13 mouse cellular contexts compared by ENCODE assay signal in the genomic region with DNA sequence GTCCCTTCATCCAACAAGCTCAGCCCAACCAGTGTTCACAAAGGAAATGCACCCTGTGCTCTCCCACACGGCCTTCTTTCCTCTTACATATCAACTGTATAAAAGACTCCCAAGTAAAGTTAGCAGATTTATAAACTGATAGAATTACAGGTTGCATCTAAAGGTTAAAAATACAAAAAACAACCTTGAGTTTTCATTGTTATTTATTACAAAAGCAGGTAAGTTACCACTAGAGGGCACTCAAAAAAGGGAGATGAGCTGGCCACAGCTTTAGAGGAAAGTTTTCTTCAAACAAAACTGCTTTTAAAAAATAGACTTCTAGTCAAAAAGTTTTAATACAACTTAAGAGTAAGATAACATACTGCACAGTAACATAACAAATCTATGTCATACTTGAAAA. TPM values are rescaled to one million over a fixed set of nuclear protein-coding genes. Genes with fewer than 3 reads are reported as not detected.
DNase-seq lines count a peak whose midpoint lies in the region; ATAC-seq and TF ChIP-seq lines count a peak whose summit lies in the region.
"Had no signal": no experiment of that assay in that cellular context is flagged by ENCODE, and none has a peak within 500 bp of the region (broad histone marks: within the 10 kb centered on the region; RNA-seq: fewer than 3 reads in every experiment).

No protein-coding gene starts in this region.

- no peak overlapping the region for H3K4me2 ChIP-seq in lung, postnatal 0 days (replicated peaks; ENCODE audit: low read depth, low read length)
- H3K4me2 ChIP-seq: midbrain, embryonic 15.5 days had no signal

- H3K9ac ChIP-seq in heart, adult 2 months (ENCODE audit: low read depth, low read length), result no peak overlapping the region
- no peak overlapping the region for H3K9ac ChIP-seq in lung, postnatal 0 days (replicated peaks; ENCODE audit: low read depth)
- H3K9ac ChIP-seq: midbrain, embryonic 15.5 days had no signal

- TF ChIP-seq EP300 in heart, adult 2 months (IDR thresholded peaks at IDR 0.05; ENCODE audit: insufficient read depth, low read depth, low read length), result no peak
- TF ChIP-seq EP300 in lung, postnatal 0 days (IDR thresholded peaks at IDR 0.05), result no peak

- H3K4me1 ChIP-seq in heart, adult 2 months (ENCODE audit: control insufficient read depth, insufficient read depth, low read length), result peaks cover 1% of the 10 kb centered on the region; the same call in 1 of the 2 replicates
- H3K4me1 ChIP-seq in heart, embryonic 10.5 days, result no peaks in the 10 kb centered on the region
- H3K4me1 ChIP-seq in lung, postnatal 0 days (ENCODE audit: insufficient read depth, low read depth, low read length), result peaks cover 3% of the 10 kb centered on the region; the same call in 1 of the 2 replicates

- ATAC-seq in lung, postnatal 0 days, result no peak
- peak; percentile 53; the same call in 1 of the 2 replicates for ATAC-seq in neutrophil, adult 5-6 weeks (ENCODE audit: extremely low read depth, insufficient number of reproducible peaks, low FRiP score, poor library complexity, severe bottlenecking)
- ATAC-seq: intestine, embryonic 16.5 days; midbrain, embryonic 15.5 days had no signal

- TF ChIP-seq POLR2A in heart, adult 2 months (IDR thresholded peaks at IDR 0.05; ENCODE audit: insufficient read depth, low read depth, low read length), result no peak

- H3K27me3 ChIP-seq in heart, adult 2 months (ENCODE audit: control insufficient read depth, insufficient read depth, low read length), result no peaks in the 10 kb centered on the region
- H3K27me3 ChIP-seq in heart, embryonic 10.5 days (ENCODE audit: insufficient read depth, poor library complexity, severe bottlenecking), result no peaks in the 10 kb centered on the region
- H3K27me3 ChIP-seq in lung, postnatal 0 days (replicated peaks; ENCODE audit: insufficient read depth, low read length), result no peaks in the 10 kb centered on the region
- H3K27me3 ChIP-seq: midbrain, embryonic 15.5 days had no signal

- peak; percentile 84 for TF ChIP-seq CTCF in heart, adult 2 months (IDR thresholded peaks at IDR 0.05)
- TF ChIP-seq CTCF in lung, postnatal 0 days (IDR thresholded peaks at IDR 0.05), result peak; percentile 67

- WGBS in heart, adult 2 months, result 3% methylated on average over 1 of the region's 1 CpGs
- WGBS in heart, embryonic 10.5 days, result 37% methylated on average over 1 of the region's 1 CpGs
- 41% methylated on average over 1 of the region's 1 CpGs for WGBS in lung, postnatal 0 days

- intact Hi-C loops in heart, adult 2 months (cut with DNase I), result loop anchor here (1.0 to 10.0 kb wide), 2 partner anchors 100 to 512 kb away; no protein-coding TSS in a partner anchor

- no peaks in the 10 kb centered on the region for H3K9me3 ChIP-seq in heart, embryonic 10.5 days
- no peaks in the 10 kb centered on the region for H3K9me3 ChIP-seq in lung, postnatal 0 days (ENCODE audit: low read length)
- H3K9me3 ChIP-seq: G1E; midbrain, embryonic 15.5 days had no signal

- DNase-seq in heart, adult 2 months, result no peak
- DNase-seq in heart, embryonic 10.5 days (ENCODE audit: low spot score), result no peak
- DNase-seq in lung, postnatal 0 days (ENCODE audit: low spot score), result peak; percentile 80
- DNase-seq in lung, adult 18-20 months, result no peak
- DNase-seq in R1 (ENCODE audit: low read depth, low spot score), result peak; percentile 31
- DNase-seq in ovary, postnatal 14 days (ENCODE audit: low spot score), result no peak
- DNase-seq in adrenal gland, adult 2 months, result no peak
- DNase-seq: gastrocnemius, postnatal 10 days; right cerebral cortex, adult 18-20 months had no signal

- H3K4me3 ChIP-seq in heart, adult 2 months, result no peak overlapping the region
- no peak overlapping the region for H3K4me3 ChIP-seq in heart, embryonic 10.5 days
- no peak overlapping the region for H3K4me3 ChIP-seq in lung, postnatal 0 days (ENCODE audit: low read depth, low read length)
- H3K4me3 ChIP-seq: midbrain, embryonic 15.5 days had no signal

- H3K79me2 ChIP-seq in heart, adult 2 months (replicated peaks; ENCODE audit: control insufficient read depth, insufficient read depth, low read length), result peaks cover 2% of the 10 kb centered on the region

- no peak overlapping the region for H3K27ac ChIP-seq in heart, adult 2 months
- H3K27ac ChIP-seq in heart, embryonic 10.5 days, result no peak overlapping the region
- H3K27ac ChIP-seq in lung, postnatal 0 days (ENCODE audit: low read length), result no peak overlapping the region
- H3K27ac ChIP-seq: midbrain, embryonic 15.5 days had no signal

- peaks cover 2% of the 10 kb centered on the region for H3K36me3 ChIP-seq in heart, adult 2 months (ENCODE audit: control insufficient read depth, insufficient read depth, low read length)
- H3K36me3 ChIP-seq in heart, embryonic 10.5 days, result peaks cover 36% of the 10 kb centered on the region
- no peaks in the 10 kb centered on the region for H3K36me3 ChIP-seq in lung, postnatal 0 days (ENCODE audit: insufficient read depth, low read length)
- H3K36me3 ChIP-seq: midbrain, embryonic 15.5 days had no signal

RNA-seq across cellular contexts. Expression of a gene that starts 7.5 kb away (rescaled TPM):
- 10 to 100 TPM; 32.3 to 32.7 TPM for total RNA-seq in heart, adult 2 months (2021)
- polyA plus RNA-seq in heart, adult 2 months (2012; rRNA removed), result 8.6 and 20.4 TPM in 2 replicates
- polyA plus RNA-seq in heart, embryonic 10.5 days (2016; fragmentation: Nextera tagmentation; extraction: Ambion mirVana), result 45.2 and 70.6 TPM in 2 replicates
- polyA plus RNA-seq in lung, postnatal 0 days (2015; fragmentation: Nextera tagmentation; extraction: Ambion mirVana), result 90.5 and 98.6 TPM in 2 replicates
- 72.0 and 81.2 TPM in 2 replicates for total RNA-seq in neutrophil, adult 5-6 weeks (2017)
- 10 to 100 TPM; 32.3 to 46.6 TPM for total RNA-seq in adrenal gland, adult 2 months (2021)
- 2.7 and 3.2 TPM in 2 replicates for polyA plus RNA-seq in adrenal gland, adult 2 months (2012; rRNA removed)

RNA-seq across cellular contexts. Expression of a gene that starts 31.6 kb away (rescaled TPM):
- total RNA-seq in heart, adult 2 months (2021), result 100 to 1,000 TPM in 1 of 2 experiments, 10 to 100 TPM in 1; 97.4 to 107 TPM
- 36.3 and 67.3 TPM in 2 replicates for polyA plus RNA-seq in heart, adult 2 months (2012; rRNA removed)
- polyA plus RNA-seq in heart, embryonic 10.5 days (2016; fragmentation: Nextera tagmentation; extraction: Ambion mirVana), result 53.3 and 57.3 TPM in 2 replicates
- polyA plus RNA-seq in lung, postnatal 0 days (2015; fragmentation: Nextera tagmentation; extraction: Ambion mirVana), result 26.3 and 30.1 TPM in 2 replicates
- 27.6 and 32.3 TPM in 2 replicates for total RNA-seq in neutrophil, adult 5-6 weeks (2017)
- 100 to 1,000 TPM in 1 of 2 experiments, 10 to 100 TPM in 1; 98.4 to 171 TPM for total RNA-seq in adrenal gland, adult 2 months (2021)
- 9.0 and 9.4 TPM in 2 replicates for polyA plus RNA-seq in adrenal gland, adult 2 months (2012; rRNA removed)

RNA-seq across cellular contexts. Expression of a gene that starts 31.7 kb away (rescaled TPM):
- total RNA-seq in heart, adult 2 months (2021), result under 1 TPM; 0.86 to 0.98 TPM
- 1.3 and 1.4 TPM in 2 replicates for polyA plus RNA-seq in heart, adult 2 months (2012; rRNA removed)
- 0.38 and 0.45 TPM in 2 replicates for polyA plus RNA-seq in heart, embryonic 10.5 days (2016; fragmentation: Nextera tagmentation; extraction: Ambion mirVana)
- 2.3 and 2.6 TPM in 2 replicates for polyA plus RNA-seq in lung, postnatal 0 days (2015; fragmentation: Nextera tagmentation; extraction: Ambion mirVana)
- 5.6 and 6.4 TPM in 2 replicates for total RNA-seq in neutrophil, adult 5-6 weeks (2017)
- total RNA-seq in adrenal gland, adult 2 months (2021), result under 1 TPM; 0.61 to 0.79 TPM
- 0.02 and 0.18 TPM in 2 replicates for polyA plus RNA-seq in adrenal gland, adult 2 months (2012; rRNA removed)
- polyA plus RNA-seq: G1E had no signal

Comparison
In these comparisons a context has a peak if more than half of its experiments do, and no peak if none do; other contexts are left out.
1. DNase-seq: peak in lung, postnatal 0 days (single experiment) and R1 (single experiment); none in heart, adult 2 months (0 of 2), heart, embryonic 10.5 days (single experiment), lung, adult 18-20 months (0 of 2), ovary, postnatal 14 days (single experiment) and adrenal gland, adult 2 months (single experiment).